Mouse (Mus musculus): ENCODE measurements around the gene Zfhx3. TPM values are rescaled to one million over a fixed set of nuclear protein-coding genes. Genes with fewer than 3 reads are reported as not detected.

Gene Zfhx3
- polyA plus RNA-seq, 1 experiment from 2014 or later, result 6.2 TPM

DNA sequence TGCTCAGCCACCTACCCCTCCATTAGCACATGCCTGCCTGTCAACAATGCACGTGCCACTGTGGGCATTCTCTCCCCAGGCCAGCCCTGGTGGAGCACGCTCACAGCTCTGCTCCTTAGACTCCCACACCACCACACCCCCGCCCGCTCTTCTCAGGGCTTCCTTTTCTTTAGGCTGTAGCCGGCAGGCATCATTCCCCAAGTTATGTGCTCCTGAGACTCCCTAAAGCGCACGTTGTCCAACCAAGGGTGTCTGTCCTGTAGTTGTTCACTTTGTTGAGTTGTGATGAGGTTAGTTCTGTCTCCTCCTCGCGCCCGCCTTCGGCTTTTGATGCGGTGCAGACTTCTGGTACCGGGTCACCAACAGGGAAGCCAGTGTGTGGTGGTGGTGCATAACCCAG, 755.1 kb downstream of the Zfhx3 start:
- Histone ChIP-seq H3K27ac (replicated peaks) (no peak overlapping the region), H3K36me3 (no peaks in the 10 kb centered on the region), H3K4me2 (peak overlapping the region; percentile 55), H3K9ac (0 out of 2 replicates have a peak overlapping the region, but pooled peaks have one; percentile 5), H3K4me1 (peaks cover 63% of the 10 kb centered on the region), H3K9me3 (no peaks in the 10 kb centered on the region), H3K27me3 (replicated peaks) (peaks cover 81% of the 10 kb centered on the region), H3K4me3 (peak overlapping the region; percentile 29)
- WGBS, result 2% methylated on average over 13 of the region's 13 CpGs
- ATAC-seq (ENCODE audit: extremely low read depth, insufficient number of reproducible peaks, low FRiP score, low TSS enrichment), result no peak

- Histone ChIP-seq H3K36me3 (no peaks in the 10 kb centered on the region), H3K4me1 (peaks cover 66% of the 10 kb centered on the region), H3K4me3 (no peak overlapping the region), H3K27me3 (replicated peaks) (peaks cover 81% of the 10 kb centered on the region), H3K27ac (replicated peaks) (no peak overlapping the region), H3K9me3 (no peaks in the 10 kb centered on the region), H3K4me2 (peak overlapping the region; percentile 55), H3K9ac (no peak overlapping the region)
- 12% methylated on average over 5 of the region's 5 CpGs for WGBS
- no peak for ATAC-seq (ENCODE audit: extremely low read depth, insufficient number of reproducible peaks, low FRiP score, low TSS enrichment)
Measured at GRCm38 (mm10) chr8:108698101-108698660, 755.7 kb downstream of the Zfhx3 start.

- no peak overlapping the region for H3K27ac ChIP-seq (replicated peaks)
- H3K27me3 ChIP-seq (replicated peaks), result peaks cover 79% of the 10 kb centered on the region
- no peaks in the 10 kb centered on the region for H3K36me3 ChIP-seq
- peaks cover 58% of the 10 kb centered on the region for H3K4me1 ChIP-seq
- 0 out of 2 replicates have a peak overlapping the region, but pooled peaks have one; percentile 44 for H3K9ac ChIP-seq
- H3K9me3 ChIP-seq, result no peaks in the 10 kb centered on the region
- H3K4me3 ChIP-seq, result no peak overlapping the region; the same call in 1 of the 2 replicates
- H3K4me2 ChIP-seq, result peak overlapping the region; percentile 57
- no peak for ATAC-seq (ENCODE audit: extremely low read depth, insufficient number of reproducible peaks, low FRiP score, low TSS enrichment)
- 12% methylated on average over 3 of the region's 3 CpGs for WGBS
Measured at GRCm38 (mm10) chr8:108699011-108699410, 756.6 kb downstream of the Zfhx3 start.

DNA sequence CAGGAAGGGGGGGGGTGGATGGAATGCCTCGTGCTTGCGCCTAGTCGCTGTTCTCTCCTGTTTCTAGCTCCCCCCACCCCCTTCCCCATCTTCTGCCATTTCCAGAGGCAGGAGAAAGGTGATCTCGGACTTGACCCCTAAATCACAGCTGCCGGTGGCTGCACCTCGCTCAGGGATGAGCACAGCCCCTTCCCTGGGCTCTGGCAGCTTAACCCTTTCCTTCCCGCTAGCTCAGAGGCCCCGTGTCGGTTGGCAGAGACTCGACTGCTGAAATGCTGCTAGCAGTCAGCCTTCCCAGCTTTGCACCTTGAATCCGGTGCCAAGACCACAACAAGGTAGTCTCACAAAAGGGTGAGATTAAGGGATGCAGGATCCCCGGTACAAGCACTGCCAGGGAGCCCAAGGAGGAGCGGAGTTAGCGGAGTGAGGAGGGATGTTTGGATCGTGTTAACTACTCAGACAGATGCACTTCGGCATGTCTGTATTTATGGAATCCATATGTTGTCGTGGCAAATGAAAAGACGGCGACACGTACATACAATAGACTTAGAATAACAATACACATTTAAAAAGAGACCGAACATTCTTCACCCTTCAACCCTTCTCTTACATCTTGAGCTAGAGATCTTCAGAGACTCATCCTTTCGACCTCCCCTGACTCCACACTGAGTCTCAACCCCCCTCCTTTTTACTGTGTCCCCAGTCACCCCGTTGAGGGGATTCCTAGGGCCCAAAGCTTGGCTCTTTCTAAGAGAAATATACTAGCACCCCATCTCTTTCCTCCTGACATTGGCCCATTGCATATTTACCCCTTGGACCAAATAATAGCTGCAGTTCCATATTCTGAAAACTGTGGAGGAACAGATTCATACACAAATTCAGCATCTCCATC, 757.3 kb downstream of the Zfhx3 start:
- peak overlapping the region; percentile 35 for H3K4me3 ChIP-seq
- WGBS, result 5% methylated on average over 23 of the region's 23 CpGs
- peaks cover 51% of the 10 kb centered on the region for H3K4me1 ChIP-seq
- no peak for ATAC-seq (ENCODE audit: extremely low read depth, insufficient number of reproducible peaks, low FRiP score, low TSS enrichment)
- no peaks in the 10 kb centered on the region for H3K36me3 ChIP-seq
- no peak overlapping the region for H3K27ac ChIP-seq (replicated peaks)
- H3K9me3 ChIP-seq, result no peaks in the 10 kb centered on the region
- H3K4me2 ChIP-seq, result peak overlapping the region; percentile 57
- peak overlapping the region; percentile 44; the same call in 1 of the 2 replicates for H3K9ac ChIP-seq
- peaks cover 72% of the 10 kb centered on the region for H3K27me3 ChIP-seq (replicated peaks)

DNA sequence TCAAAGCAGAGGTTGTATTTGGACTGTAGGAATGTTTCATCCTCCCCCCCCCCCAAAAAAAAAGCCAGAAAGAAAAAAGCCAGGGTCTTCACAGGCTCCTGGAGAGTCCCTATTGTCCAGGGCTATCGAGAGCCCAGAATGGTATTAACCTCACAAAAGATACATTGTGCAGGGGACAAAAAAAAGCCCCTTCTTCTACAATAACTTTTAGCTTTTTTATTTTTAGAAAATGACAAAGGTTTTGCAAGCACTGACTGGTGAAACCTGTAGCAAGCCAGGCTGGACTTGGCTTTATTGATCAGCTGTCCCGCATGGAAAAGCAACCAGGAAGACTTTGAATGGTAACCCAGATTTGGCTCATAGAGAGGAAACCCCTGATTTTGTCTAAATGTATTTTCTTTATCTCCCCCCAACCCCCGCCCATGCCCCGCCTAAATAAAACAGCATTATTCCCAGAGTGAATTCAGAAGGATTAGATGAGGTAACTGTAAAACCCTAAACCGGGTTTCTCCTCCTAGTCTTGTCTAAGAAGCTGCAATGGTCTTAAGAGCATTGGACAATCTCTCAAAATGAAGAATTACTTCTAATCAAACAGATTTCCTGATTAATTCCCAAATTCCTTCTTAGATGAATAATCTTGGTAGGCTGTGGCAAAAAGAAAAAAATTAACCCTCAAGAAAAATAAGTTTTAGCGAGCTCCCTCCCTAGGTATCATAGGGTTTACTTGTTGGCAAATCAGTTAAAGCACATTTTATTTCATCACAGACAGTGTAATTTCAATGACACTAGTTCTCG, 759.1 kb downstream of the Zfhx3 start:
- WGBS, result 39% methylated on average over 7 of the region's 7 CpGs
- ATAC-seq (ENCODE audit: extremely low read depth, insufficient number of reproducible peaks, low FRiP score, low TSS enrichment), result no peak
- Histone ChIP-seq H3K36me3 (no peaks in the 10 kb centered on the region), H3K4me3 (0 out of 2 replicates have a peak overlapping the region, but pooled peaks have one; percentile 2), H3K27me3 (replicated peaks) (peaks cover 53% of the 10 kb centered on the region), H3K27ac (replicated peaks) (no peak overlapping the region), H3K9me3 (no peaks in the 10 kb centered on the region), H3K4me1 (peaks cover 44% of the 10 kb centered on the region), H3K4me2 (peak overlapping the region; percentile 69), H3K9ac (no peak overlapping the region)

DNA sequence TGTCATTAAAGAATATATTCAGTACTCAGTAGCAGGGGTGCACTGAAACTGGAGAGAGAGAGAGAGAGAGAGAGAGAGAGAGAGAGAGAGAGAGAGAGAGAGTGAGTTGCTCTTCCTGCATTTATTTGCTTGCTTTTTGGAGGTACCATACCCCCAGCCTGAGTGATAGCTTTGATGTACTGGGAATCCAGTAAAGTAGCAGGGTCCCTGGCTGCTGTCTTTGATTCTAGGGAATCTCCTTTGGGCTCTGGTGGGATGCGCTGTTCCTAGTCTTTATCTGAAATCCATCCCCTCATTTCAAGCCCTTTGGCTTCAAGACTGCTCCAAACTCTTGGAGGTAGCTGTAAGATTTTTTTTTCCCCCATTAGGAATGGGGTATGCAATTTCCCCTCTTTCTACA, 759.8 kb downstream of the Zfhx3 start:
- ATAC-seq (ENCODE audit: extremely low read depth, insufficient number of reproducible peaks, low FRiP score, low TSS enrichment), result no peak
- peak overlapping the region; percentile 91; the same call in 1 of the 2 replicates for H3K4me3 ChIP-seq
- peaks cover 47% of the 10 kb centered on the region for H3K27me3 ChIP-seq (replicated peaks)
- no peaks in the 10 kb centered on the region for H3K36me3 ChIP-seq
- no peaks in the 10 kb centered on the region for H3K9me3 ChIP-seq
- no peak overlapping the region for H3K9ac ChIP-seq
- peak overlapping the region; percentile 69 for H3K4me2 ChIP-seq
- H3K4me1 ChIP-seq, result peaks cover 45% of the 10 kb centered on the region
- H3K27ac ChIP-seq (replicated peaks), result no peak overlapping the region
- 32% methylated on average over 1 of the region's 1 CpGs for WGBS

GRCm38 (mm10) chr8:108705751-108706150, 763.3 kb downstream of the Zfhx3 start:
- H3K27me3 ChIP-seq (replicated peaks), result peaks cover 14% of the 10 kb centered on the region
- H3K4me2 ChIP-seq, result peak overlapping the region; percentile 69
- H3K4me3 ChIP-seq, result peak overlapping the region; percentile 91
- peaks cover 58% of the 10 kb centered on the region for H3K4me1 ChIP-seq
- peak overlapping the region; percentile 28; the same call in 1 of the 2 replicates for H3K27ac ChIP-seq (replicated peaks)
- WGBS, result 65% methylated on average over 2 of the region's 2 CpGs
- no peaks in the 10 kb centered on the region for H3K9me3 ChIP-seq
- peak overlapping the region; percentile 96; the same call in 1 of the 2 replicates for H3K9ac ChIP-seq
- H3K36me3 ChIP-seq, result no peaks in the 10 kb centered on the region
- ATAC-seq (ENCODE audit: extremely low read depth, insufficient number of reproducible peaks, low FRiP score, low TSS enrichment), result no peak

DNA sequence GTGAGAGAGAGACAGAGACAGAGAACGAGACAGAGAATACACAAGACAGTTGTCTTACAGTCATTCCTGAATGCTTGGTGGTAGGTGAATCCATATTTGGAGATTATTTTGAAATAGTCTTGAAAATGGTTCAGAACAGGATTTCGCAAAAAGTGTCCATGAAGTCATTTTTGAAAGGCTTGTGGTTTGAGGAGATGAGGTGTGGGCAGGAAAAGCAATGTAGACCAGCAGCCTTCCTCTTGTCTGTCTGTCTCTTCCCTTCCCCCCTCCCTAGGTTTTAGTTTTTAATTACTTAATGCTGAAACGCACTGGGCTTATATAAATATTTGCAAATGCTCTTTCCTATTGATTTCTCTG, 764.0 kb downstream of the Zfhx3 start:
- 60% methylated on average over 3 of the region's 3 CpGs for WGBS
- ATAC-seq (ENCODE audit: extremely low read depth, insufficient number of reproducible peaks, low FRiP score, low TSS enrichment), result no peak
- no peak overlapping the region for H3K4me3 ChIP-seq
- H3K9me3 ChIP-seq, result no peaks in the 10 kb centered on the region
- H3K4me1 ChIP-seq, result peaks cover 65% of the 10 kb centered on the region
- peak overlapping the region; percentile 69 for H3K4me2 ChIP-seq
- peaks cover 8% of the 10 kb centered on the region for H3K27me3 ChIP-seq (replicated peaks)
- peak overlapping the region; percentile 52; the same call in 1 of the 2 replicates for H3K9ac ChIP-seq
- peak overlapping the region; percentile 28 for H3K27ac ChIP-seq (replicated peaks)
- no peaks in the 10 kb centered on the region for H3K36me3 ChIP-seq

DNA sequence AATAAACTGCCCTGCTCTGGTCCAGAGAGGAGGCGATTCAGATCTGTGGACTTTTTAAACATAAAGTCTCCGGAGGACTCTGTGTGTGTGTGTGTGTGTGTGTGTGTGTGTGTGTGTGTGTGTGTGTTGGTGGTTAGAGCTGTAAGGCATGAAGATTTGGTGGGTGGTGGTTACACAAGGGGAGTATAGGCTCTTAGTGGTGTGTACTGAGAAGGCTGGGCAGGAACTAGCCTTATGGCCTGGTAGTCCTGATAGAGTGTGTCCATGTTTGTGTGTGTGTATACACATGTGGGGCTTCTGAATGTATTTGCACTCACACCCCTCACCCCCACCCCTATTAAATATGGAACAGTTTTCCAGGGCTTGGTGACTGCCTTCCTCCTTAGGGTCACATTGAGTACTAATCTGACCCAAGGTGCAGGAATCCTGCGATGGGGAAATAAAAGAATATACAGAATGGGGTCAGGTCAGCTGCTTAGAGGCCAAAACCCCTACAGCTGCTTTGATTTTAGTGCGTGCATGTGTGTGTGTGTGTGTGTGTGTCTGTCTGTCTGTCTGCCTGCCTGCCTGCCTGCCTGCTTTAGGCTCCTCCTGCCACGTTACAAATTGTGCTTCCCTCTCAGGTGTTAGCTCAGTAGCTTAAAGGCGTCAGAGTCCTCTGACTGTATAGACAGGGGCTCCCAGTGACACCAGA, 764.6 kb downstream of the Zfhx3 start:
- H3K4me3 ChIP-seq, result no peak overlapping the region
- peak overlapping the region; percentile 42 for H3K27ac ChIP-seq (replicated peaks)
- peak overlapping the region; percentile 69 for H3K4me2 ChIP-seq
- H3K4me1 ChIP-seq, result peaks cover 71% of the 10 kb centered on the region
- no peaks in the 10 kb centered on the region for H3K36me3 ChIP-seq
- peak overlapping the region; percentile 52 for H3K9ac ChIP-seq
- no peaks in the 10 kb centered on the region for H3K9me3 ChIP-seq
- no peak for ATAC-seq (ENCODE audit: extremely low read depth, insufficient number of reproducible peaks, low FRiP score, low TSS enrichment)
- 57% methylated on average over 6 of the region's 6 CpGs for WGBS
- H3K27me3 ChIP-seq (replicated peaks), result peaks cover 3% of the 10 kb centered on the region; the same call in 1 of the 2 replicates

GRCm38 (mm10) chr8:108707576-108708281, 765.3 kb downstream of the Zfhx3 start:
- Histone ChIP-seq H3K9ac (peak overlapping the region; percentile 52), H3K9me3 (no peaks in the 10 kb centered on the region), H3K36me3 (no peaks in the 10 kb centered on the region), H3K4me3 (no peak overlapping the region), H3K27ac (replicated peaks) (peak overlapping the region; percentile 42), H3K27me3 (replicated peaks) (no peaks in the 10 kb centered on the region), H3K4me2 (peak overlapping the region; percentile 28), H3K4me1 (peaks cover 75% of the 10 kb centered on the region)
- ATAC-seq (ENCODE audit: extremely low read depth, insufficient number of reproducible peaks, low FRiP score, low TSS enrichment), result no peak
- WGBS, result 47% methylated on average over 5 of the region's 5 CpGs
